Mouse (Mus musculus) left cerebral cortex, postnatal 25 days (tissue): Measurements from ENCODE around the gene Adprm. TPM values are rescaled to one million over a fixed set of nuclear protein-coding genes. Genes with fewer than 3 reads are reported as not detected.
A peak's percentile ranks its signal among the peaks of the same experiment; 100 is the strongest.
"Not testable (repeated sequence)": the region's sequence is repeated elsewhere in the genome, so short reads cannot be mapped to it uniquely, and the experiment has no call there.

Experiments used
- DNase-seq, 2 experiments: peaks; one replicate each; pipeline ENCODE4 v3.0.0; 2022; ENCODE audit warnings: low spot score in 2 of 2, mixed read lengths in 1 of 2
- intact Hi-C: fragments of 180-260 bp; cut with DNase I; formaldehyde crosslinking; loops from one replicate; pipeline ENCODE4 v1.15.1; 2025
- total RNA-seq, 2 experiments: library from RNA; stranded (reverse); gene quantifications; 2 replicates each; pipeline ENCODE4 v1.2.3; 2021

The Adprm gene
- total RNA-seq: 10 to 100 TPM; 25.6 to 26.6 TPM

GRCm38 (mm10) chr11:67052321-67052952, at the start of gene Adprm, which contains the start of gene Sco1:
Gene Adprm, minus strand, starts transcription at chr11:67052594.
Gene Sco1, plus strand, starts transcription at chr11:67052670.
- DNase-seq: peak; percentile 87 to 93
- intact Hi-C loops: no loop called here

- DNase-seq: peak in 1 of 2 experiments; percentile 65
- intact Hi-C loops: loop anchor here (2.0 kb wide), 1 partner anchor 77 kb away; the partner anchor contains the start of gene Tmem220
Measured at GRCm38 (mm10) chr11:67101713-67102112, 49.3 kb upstream of the Adprm start.

- intact Hi-C loops: loop anchor here (2.0 kb wide), 1 partner anchor 75 kb away; the partner anchor contains the start of gene Tmem220
Measured at GRCm38 (mm10) chr11:67100169-67100568, 47.8 kb upstream of the Adprm start.

GRCm38 (mm10) chr11:67099241-67099640, 46.8 kb upstream of the Adprm start:
- no peak for DNase-seq
- intact Hi-C loops: no loop called here

More at GRCm38 (mm10) chr11:67100169-67100568, 47.8 kb upstream of the Adprm start:
- DNase-seq: peak in 1 of 2 experiments; percentile 64

GRCm38 (mm10) chr11:67098427-67098826, 46.0 kb upstream of the Adprm start:
- DNase-seq: peak; percentile 50 to 84
- intact Hi-C loops: no loop called here

GRCm38 (mm10) chr11:67097709-67098108, 45.3 kb upstream of the Adprm start:
- no peak for DNase-seq
- intact Hi-C loops: no loop called here

- DNase-seq: no peak
- intact Hi-C loops: no loop called here
Measured at GRCm38 (mm10) chr11:67094470-67094869, 42.1 kb upstream of the Adprm start.

- intact Hi-C loops: no loop called here
- DNase-seq: no peak
Measured at GRCm38 (mm10) chr11:67093652-67094051, 41.3 kb upstream of the Adprm start.

- no peak for DNase-seq
- intact Hi-C loops: no loop called here
Measured at GRCm38 (mm10) chr11:67093201-67093600, 40.8 kb upstream of the Adprm start.

- intact Hi-C loops, DNase-seq: not testable (repeated sequence)
Measured at GRCm38 (mm10) chr11:67092354-67092753, 40.0 kb upstream of the Adprm start.

- intact Hi-C loops: loop anchor here (5.0 kb wide), 1 partner anchor 180 kb away; no protein-coding TSS in a partner anchor
- no peak for DNase-seq
Measured at GRCm38 (mm10) chr11:67087225-67087624, 34.8 kb upstream of the Adprm start.

GRCm38 (mm10) chr11:67086467-67087164, 34.2 kb upstream of the Adprm start:
- intact Hi-C loops: loop anchor here (5.0 kb wide), 1 partner anchor 179 kb away; no protein-coding TSS in a partner anchor
- no peak for DNase-seq

- DNase-seq: peak; percentile 70 to 85
- intact Hi-C loops: loop anchor here (1.0 to 5.0 kb wide), 2 partner anchors 60 to 178 kb away; partner anchors contain the start of gene Tmem220
Measured at GRCm38 (mm10) chr11:67085489-67085888, 33.1 kb upstream of the Adprm start.

GRCm38 (mm10) chr11:67083712-67084340, 31.4 kb upstream of the Adprm start:
- intact Hi-C loops: no loop called here
- no peak for DNase-seq

- no peak for DNase-seq
- intact Hi-C loops: no loop called here
Measured at GRCm38 (mm10) chr11:67083239-67083638, 30.8 kb upstream of the Adprm start.

GRCm38 (mm10) chr11:67082793-67083192, 30.4 kb upstream of the Adprm start:
- intact Hi-C loops: no loop called here
- DNase-seq: no peak

GRCm38 (mm10) chr11:67082188-67082587, 29.8 kb upstream of the Adprm start:
- no peak for DNase-seq
- intact Hi-C loops: no loop called here

- no peak for DNase-seq
- intact Hi-C loops: no loop called here
Measured at GRCm38 (mm10) chr11:67081125-67081649, 28.8 kb upstream of the Adprm start.

GRCm38 (mm10) chr11:67080168-67080567, 27.8 kb upstream of the Adprm start:
- intact Hi-C loops: no loop called here
- peak in 1 of 2 experiments; percentile 48 for DNase-seq

- DNase-seq: no peak
Measured at GRCm38 (mm10) chr11:67079740-67080139, 27.3 kb upstream of the Adprm start.

More at GRCm38 (mm10) chr11:67079740-67080139, 27.3 kb upstream of the Adprm start:
- intact Hi-C loops: no loop called here
